Mouse (Mus musculus) liver, embryonic 13.5 days (tissue): ENCODE results near the gene Ndufb10. TPM values are rescaled to one million over a fixed set of nuclear protein-coding genes. Genes with fewer than 3 reads are reported as not detected.

Experiments
- ATAC-seq: fragments of 200-750 bp; cut with Nextera tagmentation; 2 replicates; pipeline ENCODE4 v1.8.0; 2017; ENCODE audit warnings: low read depth, mild to moderate bottlenecking, moderate number of reproducible peaks, moderate library complexity
- DNase-seq: peaks from one replicate; pipeline ENCODE4 v3.0.0; 2022
- H3K27ac ChIP-seq: fragments of 300-500 bp; sonication (generic); 2 replicates; pipeline ENCODE4 v1.5.1; 2015; ENCODE audit warnings: moderate library complexity, mild to moderate bottlenecking, inconsistent platforms
- H3K27me3 ChIP-seq: fragments of 300-500 bp; sonication (generic); 2 replicates; pipeline ENCODE4 v1.6.1; 2015; ENCODE audit warnings: mild to moderate bottlenecking, inconsistent platforms
- H3K36me3 ChIP-seq: fragments of 300-500 bp; sonication (generic); 2 replicates; pipeline ENCODE4 v1.6.1; 2015; ENCODE audit warnings: mild to moderate bottlenecking, inconsistent platforms
- H3K4me1 ChIP-seq: fragments of 300-500 bp; sonication (generic); replicated peaks from 2 replicates; pipeline ENCODE4 v1.6.1; 2015; ENCODE audit warnings: inconsistent platforms
- H3K4me2 ChIP-seq: fragments of 300-500 bp; sonication (generic); 2 replicates; pipeline ENCODE4 v1.6.1; 2015; ENCODE audit warnings: inconsistent platforms, mild to moderate bottlenecking, moderate library complexity
- H3K4me3 ChIP-seq: fragments of 300-500 bp; sonication (generic); replicated peaks from 2 replicates; pipeline ENCODE4 v1.5.1; 2015; ENCODE audit warnings: mild to moderate bottlenecking, inconsistent platforms
- H3K9ac ChIP-seq: fragments of 300-500 bp; sonication (generic); 2 replicates; pipeline ENCODE4 v1.6.1; 2015; ENCODE audit warnings: mild to moderate bottlenecking, inconsistent platforms
- H3K9me3 ChIP-seq: fragments of 300-500 bp; sonication (generic); replicated peaks from 2 replicates; pipeline ENCODE4 v1.6.1; 2016; ENCODE audit warnings: inconsistent platforms
- WGBS: fragments of 180-500 bp; shearing (Covaris S2); methylation state at CpG from one replicate; pipeline ENCODE4 v1.1.7; 2015; ENCODE audit not compliant: insufficient replicate concordance; 5-methylcytosine and 5-hydroxymethylcytosine counted together
- polyA plus RNA-seq: library from polyadenylated mRNA; unstranded; fragments of >200 nt; fragmentation: Nextera tagmentation; extraction: Ambion mirVana; gene quantifications from 2 replicates; pipeline ENCODE4 v1.2.1, GENCODE M21; 2015

Gene Ndufb10
- polyA plus RNA-seq, 1 experiment from 2014 or later: 206 TPM

DNA sequence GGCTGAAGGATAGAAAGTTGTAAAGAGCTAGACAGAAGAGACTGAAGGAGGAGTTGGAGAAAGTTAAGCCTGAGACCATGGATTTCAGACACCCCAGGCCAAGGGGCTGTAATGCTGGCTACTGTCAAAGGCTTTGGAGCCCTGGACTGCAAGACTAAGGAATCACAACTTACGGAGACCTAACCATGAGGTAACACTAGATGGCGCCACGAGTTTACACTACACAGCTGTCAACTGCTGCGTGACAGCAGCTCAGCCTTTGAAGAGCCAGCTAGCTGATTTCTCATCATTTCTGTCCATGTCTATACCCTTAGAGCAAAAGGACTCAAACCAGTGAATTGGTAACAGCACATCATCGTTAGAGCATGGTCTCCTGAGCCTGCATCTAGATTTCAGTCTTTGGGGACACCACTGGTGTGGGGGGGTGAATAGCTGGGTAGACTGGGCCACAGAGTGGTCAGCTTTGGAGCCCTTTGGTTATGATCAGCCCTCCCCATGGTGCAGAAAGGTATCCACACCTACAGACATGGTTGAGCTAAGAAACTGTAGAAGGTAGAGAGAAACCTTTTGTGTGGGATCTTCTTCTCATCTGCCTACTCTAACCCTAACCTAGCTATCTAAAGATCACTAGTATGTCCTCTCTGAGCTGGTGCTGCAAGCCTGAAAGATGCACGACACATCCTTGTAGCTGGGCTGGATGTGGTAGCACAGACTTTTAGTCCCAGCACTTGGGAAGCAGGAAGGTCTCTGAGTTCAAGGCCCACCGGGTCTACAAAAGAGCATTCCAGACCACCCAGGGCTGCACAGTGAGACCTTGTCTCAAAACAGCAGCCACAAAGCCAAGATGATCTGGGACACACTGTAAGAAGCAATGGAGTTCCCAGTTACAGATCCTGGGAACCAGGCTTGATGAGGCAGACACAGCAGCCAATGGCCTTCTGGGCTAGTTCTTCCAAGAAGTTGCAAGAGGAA, 21.5 kb upstream of the Ndufb10 start:
- peak; percentile 61 for ATAC-seq
- Histone ChIP-seq H3K4me1 (no peaks in the 10 kb centered on the region), H3K27ac (no peak overlapping the region), H3K4me3 (no peak overlapping the region), H3K36me3 (peaks cover 13% of the 10 kb centered on the region; the same call in 1 of the 2 replicates), H3K9ac (no peak overlapping the region), H3K9me3 (no peaks in the 10 kb centered on the region), H3K4me2 (no peak overlapping the region), H3K27me3 (peaks cover 42% of the 10 kb centered on the region)
- DNase-seq: peak; percentile 63
- whole genome bisulfite sequencing: 18% methylated on average over 7 of the region's 7 CpGs

DNA sequence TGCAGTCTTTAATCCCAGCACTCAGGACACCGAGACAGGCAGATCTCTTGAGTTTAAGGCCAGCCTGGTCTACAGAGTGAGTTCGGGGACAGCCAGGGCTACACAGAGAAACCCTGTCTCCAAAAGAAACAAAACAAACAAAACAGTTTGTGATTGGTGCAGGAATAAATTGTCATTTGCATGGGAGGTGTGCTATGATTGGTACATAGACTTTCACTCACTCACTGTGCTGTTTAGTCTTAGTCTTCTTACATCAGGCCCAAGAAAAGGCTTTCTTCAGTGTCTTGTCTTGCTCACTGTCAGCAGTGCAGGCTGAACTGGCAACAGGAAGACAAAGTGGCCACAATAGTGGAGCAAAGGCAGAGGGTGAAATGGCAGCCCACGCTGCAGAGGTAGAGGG, 20.1 kb upstream of the Ndufb10 start:
- H3K4me1 ChIP-seq: peaks cover 8% of the 10 kb centered on the region
- DNase-seq (no peak), ATAC-seq (no peak)
- H3K36me3 ChIP-seq: peaks cover 23% of the 10 kb centered on the region
- H3K9me3 ChIP-seq: no peaks in the 10 kb centered on the region
- H3K27ac ChIP-seq: no peak overlapping the region
- H3K27me3 ChIP-seq: peaks cover 29% of the 10 kb centered on the region
- H3K4me3 ChIP-seq: no peak overlapping the region
- no peak overlapping the region for H3K9ac ChIP-seq
- whole genome bisulfite sequencing: 72% methylated on average over 3 of the region's 3 CpGs
- H3K4me2 ChIP-seq: no peak overlapping the region

DNA sequence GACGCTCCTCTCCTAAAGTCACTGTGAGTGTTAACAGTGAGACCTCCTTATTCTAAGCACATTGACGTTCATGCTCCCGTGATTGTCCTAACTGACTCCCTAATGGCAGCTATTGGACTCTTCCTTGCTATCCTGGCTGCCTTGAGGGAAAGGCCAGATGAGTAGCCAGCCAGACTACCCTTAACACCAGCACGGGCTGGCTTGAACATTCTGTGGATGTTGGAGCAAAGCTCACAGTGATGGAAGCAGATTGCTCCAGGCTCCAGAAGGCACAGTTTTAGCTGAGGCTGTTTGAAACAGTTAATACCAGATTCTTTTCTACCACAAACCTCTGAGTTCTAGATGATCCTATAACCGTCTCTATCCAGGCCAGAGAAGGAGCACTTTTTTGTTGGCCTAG, 19.6 kb upstream of the Ndufb10 start:
- no peak for DNase-seq
- H3K27ac ChIP-seq: no peak overlapping the region

DNA sequence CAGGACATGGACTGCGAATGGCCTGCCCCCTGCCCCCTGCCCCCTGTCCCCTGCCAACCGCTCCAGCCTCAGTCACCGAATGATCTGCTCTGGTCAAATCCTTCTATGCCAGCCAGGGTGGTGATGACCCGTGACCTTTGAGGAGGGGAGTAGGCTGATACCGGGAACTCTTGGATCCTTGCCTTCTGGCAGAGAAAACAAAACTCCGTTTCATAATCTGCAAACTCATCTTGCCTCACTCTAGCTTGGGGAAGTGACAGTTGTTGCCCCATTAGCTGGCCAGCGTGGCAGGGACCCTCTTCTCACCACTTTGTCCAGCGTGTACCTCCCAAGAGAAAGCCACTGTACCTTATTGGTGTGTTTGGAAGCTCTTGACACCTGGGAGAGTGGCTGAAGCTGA, 18.0 kb upstream of the Ndufb10 start:
- peaks cover 10% of the 10 kb centered on the region for H3K27me3 ChIP-seq
- no peak overlapping the region for H3K4me2 ChIP-seq
- H3K4me3 ChIP-seq: no peak overlapping the region
- no peaks in the 10 kb centered on the region for H3K9me3 ChIP-seq
- H3K9ac ChIP-seq: no peak overlapping the region
- peaks cover 25% of the 10 kb centered on the region for H3K4me1 ChIP-seq
- peaks cover 23% of the 10 kb centered on the region for H3K36me3 ChIP-seq
- H3K27ac ChIP-seq: no peak overlapping the region
- 70% methylated on average over 8 of the region's 8 CpGs for WGBS
- ATAC-seq: no peak
- DNase-seq: no peak

More for the DNA sequence above, 19.6 kb upstream of the Ndufb10 start:
- no peaks in the 10 kb centered on the region for H3K9me3 ChIP-seq
- ATAC-seq: no peak
- WGBS: 67% methylated on average over 5 of the region's 5 CpGs
- H3K27me3 ChIP-seq: peaks cover 24% of the 10 kb centered on the region
- no peak overlapping the region for H3K4me2 ChIP-seq
- H3K4me3 ChIP-seq: no peak overlapping the region
- peaks cover 23% of the 10 kb centered on the region for H3K36me3 ChIP-seq
- peaks cover 13% of the 10 kb centered on the region for H3K4me1 ChIP-seq
- H3K9ac ChIP-seq: no peak overlapping the region

DNA sequence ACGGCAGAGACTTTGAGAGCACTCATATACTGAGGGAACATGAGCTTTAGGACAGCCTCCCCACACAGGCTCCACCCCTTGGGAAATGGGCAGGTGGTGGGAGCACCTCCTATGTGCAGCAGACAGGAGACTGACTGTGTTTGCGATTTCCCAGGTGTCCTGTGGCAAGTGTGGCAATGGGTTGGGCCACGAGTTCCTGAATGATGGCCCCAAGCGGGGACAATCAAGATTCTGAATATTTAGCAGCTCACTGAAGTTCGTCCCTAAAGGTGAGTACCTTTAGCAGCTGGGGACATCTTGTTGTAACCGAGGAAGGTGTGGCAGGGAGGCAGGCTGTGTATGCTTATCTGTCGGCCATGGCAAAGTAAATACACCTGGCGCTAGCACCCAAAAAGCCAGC, 15.6 kb upstream of the Ndufb10 start:
- H3K27me3 ChIP-seq: no peaks in the 10 kb centered on the region
- no peak for DNase-seq
- 73% methylated on average over 8 of the region's 8 CpGs for WGBS
- no peak overlapping the region for H3K9ac ChIP-seq
- no peak overlapping the region for H3K4me2 ChIP-seq
- peaks cover 23% of the 10 kb centered on the region for H3K36me3 ChIP-seq
- peaks cover 44% of the 10 kb centered on the region for H3K4me1 ChIP-seq
- no peak overlapping the region for H3K27ac ChIP-seq
- no peaks in the 10 kb centered on the region for H3K9me3 ChIP-seq
- ATAC-seq: no peak
- H3K4me3 ChIP-seq: no peak overlapping the region

DNA sequence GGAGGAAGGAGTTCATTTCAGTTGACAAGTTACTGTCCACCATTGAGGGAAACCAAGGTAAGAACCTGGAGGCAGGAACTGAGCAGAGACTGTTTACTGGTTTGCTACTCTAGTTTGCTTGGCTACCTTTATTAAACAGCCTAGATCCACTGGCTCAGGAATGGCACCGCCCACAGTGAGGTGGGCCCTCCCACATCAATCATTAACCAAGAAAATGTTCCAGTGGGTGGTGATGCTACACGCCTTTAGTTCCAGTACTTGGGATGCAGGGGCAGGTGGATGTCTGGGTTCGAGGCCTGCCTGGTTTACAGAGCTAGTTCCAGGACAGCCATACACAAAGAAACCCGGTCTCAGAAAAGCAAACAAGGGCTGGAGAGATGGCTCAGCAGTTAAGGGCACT, 14.0 kb upstream of the Ndufb10 start:
- H3K4me2 ChIP-seq: peak overlapping the region; percentile 91; the same call in 1 of the 2 replicates
- H3K27me3 ChIP-seq: no peaks in the 10 kb centered on the region
- no peak for DNase-seq
- 66% methylated on average over 4 of the region's 4 CpGs for WGBS
- no peak overlapping the region for H3K9ac ChIP-seq
- H3K27ac ChIP-seq: no peak overlapping the region
- no peak for ATAC-seq
- 0 out of 2 replicates have a peak overlapping the region, but pooled peaks have one; percentile 75 for H3K4me3 ChIP-seq
- peaks cover 23% of the 10 kb centered on the region for H3K36me3 ChIP-seq
- H3K4me1 ChIP-seq: peaks cover 45% of the 10 kb centered on the region
- no peaks in the 10 kb centered on the region for H3K9me3 ChIP-seq

DNA sequence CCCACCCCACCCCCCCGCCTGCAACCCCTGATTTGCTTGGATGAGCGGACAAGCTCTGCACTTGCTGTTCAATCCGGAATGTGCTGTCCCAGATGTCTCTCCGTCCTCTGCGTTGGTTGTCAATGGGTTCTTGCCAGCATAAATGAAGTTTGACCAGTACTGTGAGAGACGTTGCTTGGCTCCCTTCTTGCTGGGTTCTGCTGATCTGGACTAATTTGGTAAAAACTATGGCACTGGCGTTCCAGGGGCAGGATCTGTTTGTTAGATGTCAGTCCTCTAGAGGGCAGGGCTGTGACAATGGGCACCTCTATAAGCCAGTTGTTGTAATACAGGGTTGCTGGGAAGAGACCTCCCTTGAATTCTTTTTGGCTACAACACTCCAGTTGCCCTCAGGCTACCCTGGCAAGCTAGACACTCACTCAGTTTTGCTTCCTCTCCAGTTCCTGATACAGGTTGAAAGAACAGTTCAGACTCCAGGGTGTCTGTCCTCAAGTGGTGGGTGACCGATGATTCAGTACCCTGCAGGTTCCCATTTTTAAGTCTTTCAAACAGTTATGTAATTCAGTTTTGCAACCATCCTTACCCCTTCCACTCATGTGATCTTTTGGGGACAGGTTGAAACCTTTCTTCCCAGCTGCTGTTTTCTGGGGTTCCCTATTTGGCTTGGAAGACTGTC, 13.0 kb upstream of the Ndufb10 start:
- no peaks in the 10 kb centered on the region for H3K27me3 ChIP-seq
- peaks cover 45% of the 10 kb centered on the region for H3K4me1 ChIP-seq
- 23% methylated on average over 8 of the region's 8 CpGs for WGBS
- peak overlapping the region; percentile 75 for H3K4me3 ChIP-seq
- H3K36me3 ChIP-seq: peaks cover 21% of the 10 kb centered on the region
- ATAC-seq (no peak), DNase-seq (no peak)
- peak overlapping the region; percentile 82 for H3K9ac ChIP-seq
- peak overlapping the region; percentile 84 for H3K27ac ChIP-seq
- no peaks in the 10 kb centered on the region for H3K9me3 ChIP-seq
- H3K4me2 ChIP-seq: peak overlapping the region; percentile 91

DNA sequence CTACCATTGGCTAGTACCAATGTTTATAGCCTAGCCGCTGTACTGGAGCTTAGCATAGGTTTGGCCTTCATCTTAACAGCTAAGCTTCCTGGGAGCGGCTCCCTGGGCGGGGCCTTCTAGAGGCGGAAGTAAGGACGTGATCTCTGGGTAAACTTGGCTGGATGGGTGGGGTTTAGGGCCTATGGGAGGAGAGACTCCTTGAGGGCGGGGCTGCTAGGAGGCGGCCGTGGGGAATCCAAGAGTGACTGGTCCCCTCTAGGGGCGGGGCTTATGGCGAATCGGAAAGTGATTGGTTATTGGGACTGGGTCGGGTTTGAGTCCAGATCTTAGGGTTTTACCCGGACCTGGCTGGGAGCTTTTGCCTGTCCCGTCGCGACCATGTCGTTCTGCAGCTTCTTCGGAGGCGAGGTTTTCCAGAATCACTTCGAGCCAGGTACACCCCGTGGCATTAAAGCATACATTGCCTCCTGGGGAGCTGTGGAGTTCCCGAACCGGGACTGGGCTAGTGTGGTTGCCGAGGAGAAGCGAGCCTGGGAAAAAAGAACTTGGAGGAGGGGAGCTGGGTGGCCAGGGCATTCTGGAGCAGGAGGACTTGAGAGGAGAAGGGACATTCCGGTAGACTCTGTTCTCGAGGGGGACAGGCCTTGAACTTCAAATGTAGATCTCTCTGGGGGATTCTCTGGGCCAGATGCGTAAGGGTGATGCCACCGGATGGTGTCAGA, 12.2 kb upstream of the Ndufb10 start, which contains the start of gene Msrb1:
TSS of gene Msrb1 (plus strand) at position 313 of the 722 bp plus-strand sequence.
- H3K36me3 ChIP-seq: peaks cover 14% of the 10 kb centered on the region
- peak within 1 kb of the TSS; percentile 82 for H3K9ac ChIP-seq
- no peaks in the 10 kb centered on the region for H3K9me3 ChIP-seq
- peaks cover 45% of the 10 kb centered on the region for H3K4me1 ChIP-seq
- peak within 1 kb of the TSS; percentile 91 for H3K4me2 ChIP-seq
- WGBS: under 1% methylated on average over 29 of the region's 29 CpGs
- peak within 1 kb of the TSS; percentile 75 for H3K4me3 ChIP-seq
- peak within 1 kb of the TSS; percentile 87 for H3K27ac ChIP-seq
- no peaks in the 10 kb centered on the region for H3K27me3 ChIP-seq
- ATAC-seq: peak; percentile 96
- peak; percentile 100 for DNase-seq

DNA sequence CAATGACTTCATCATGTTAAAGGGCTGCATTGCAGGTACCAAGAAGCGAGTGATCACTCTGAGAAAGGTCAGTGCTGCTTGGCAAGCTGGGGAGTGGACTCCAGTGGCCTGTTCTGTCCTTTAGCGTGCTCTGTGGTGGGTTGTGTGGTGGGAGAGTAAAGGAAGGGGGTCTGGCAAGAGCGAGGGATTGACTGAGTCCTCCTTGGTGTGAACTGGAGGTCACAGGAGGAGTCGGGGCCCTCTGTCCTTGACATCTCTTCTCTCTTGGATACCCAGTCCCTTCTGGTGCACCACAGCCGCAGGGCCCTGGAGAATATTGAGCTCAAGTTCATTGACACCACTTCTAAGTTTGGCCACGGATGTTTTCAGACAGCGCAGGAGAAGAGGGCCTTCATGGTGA, 11.2 kb upstream of the Ndufb10 start:
- no peak for DNase-seq
- Histone ChIP-seq H3K4me2 (peak overlapping the region; percentile 91), H3K4me3 (peak overlapping the region; percentile 48), H3K27ac (peak overlapping the region; percentile 87), H3K9ac (peak overlapping the region; percentile 66), H3K4me1 (peaks cover 45% of the 10 kb centered on the region), H3K36me3 (peaks cover 10% of the 10 kb centered on the region), H3K27me3 (0 out of 2 replicates have a peak, but pooled peaks cover 3% of the 10 kb centered on the region), H3K9me3 (no peaks in the 10 kb centered on the region)
- no peak for ATAC-seq
- WGBS: 72% methylated on average over 7 of the region's 7 CpGs

DNA sequence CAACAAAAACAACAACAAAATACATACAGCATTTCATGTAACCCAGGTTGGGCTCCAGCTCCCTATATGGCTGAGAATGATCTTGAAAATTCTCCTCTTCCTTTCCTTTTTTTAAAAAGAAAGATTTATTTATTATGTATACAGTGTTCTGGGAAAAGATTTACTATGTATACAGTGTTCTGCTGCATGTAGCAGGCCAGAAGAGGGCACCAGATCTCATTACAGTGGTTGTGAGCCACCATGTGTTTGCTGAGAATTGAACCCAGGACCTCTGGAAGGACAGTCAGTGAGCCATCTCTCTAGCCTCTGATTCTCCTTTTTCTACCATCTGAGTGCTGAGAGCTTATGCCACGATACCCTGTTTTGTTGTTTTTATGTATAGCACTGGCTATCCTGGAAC, 10.2 kb upstream of the Ndufb10 start:
- ATAC-seq (no peak), DNase-seq (no peak)
- H3K36me3 ChIP-seq: peaks cover 1% of the 10 kb centered on the region; the same call in 1 of the 2 replicates
- no peak overlapping the region for H3K27ac ChIP-seq
- no peaks in the 10 kb centered on the region for H3K9me3 ChIP-seq
- H3K4me1 ChIP-seq: peaks cover 38% of the 10 kb centered on the region
- H3K4me2 ChIP-seq: no peak overlapping the region
- no peak overlapping the region for H3K9ac ChIP-seq
- no peak overlapping the region for H3K4me3 ChIP-seq
- WGBS: 68% methylated on average over 1 of the region's 1 CpGs
- H3K27me3 ChIP-seq: 0 out of 2 replicates have a peak, but pooled peaks cover 3% of the 10 kb centered on the region
